ENCODE assay signal across 8 mouse cellular contexts in the genomic region with DNA sequence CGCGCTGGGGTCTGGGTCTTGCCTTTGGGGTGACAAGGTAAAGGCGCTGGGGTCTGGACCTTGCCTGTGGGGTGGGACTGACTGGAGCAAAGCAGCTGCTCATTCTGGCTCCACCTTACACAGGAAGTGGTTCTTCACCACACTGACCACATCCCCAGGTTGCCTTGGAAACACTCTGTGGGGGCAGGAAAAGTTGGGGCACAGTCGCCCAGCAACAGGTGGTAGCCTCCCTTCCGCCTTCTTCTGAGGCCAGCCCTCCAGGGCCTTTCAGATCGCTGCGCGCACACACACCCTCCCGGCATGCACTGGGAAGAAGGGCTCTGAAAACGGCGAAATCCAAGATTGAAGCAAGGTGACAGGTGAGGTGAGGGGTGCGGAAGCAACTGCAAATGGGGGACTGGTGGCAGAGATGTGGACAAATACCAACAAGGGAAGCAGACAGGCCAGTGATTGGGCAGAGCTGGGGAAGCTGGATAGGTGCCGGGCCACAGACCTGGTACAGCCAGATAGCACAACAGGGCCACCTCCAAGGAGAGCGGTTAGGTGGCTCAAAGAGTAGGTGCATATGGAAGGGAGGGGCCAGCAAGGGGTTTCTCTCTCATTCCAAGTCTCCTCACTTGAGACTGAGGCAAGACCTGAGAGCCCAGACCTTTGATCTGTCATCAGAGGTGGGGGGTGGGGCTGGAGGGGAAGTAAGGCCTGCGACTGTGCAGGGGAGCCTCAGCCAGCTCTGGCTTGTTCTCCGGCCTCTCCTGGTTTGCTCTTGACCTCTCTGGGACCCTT. TPM values are rescaled to one million over a fixed set of nuclear protein-coding genes. Genes with fewer than 3 reads are reported as not detected.
DNase-seq lines count a peak whose midpoint lies in the region; ATAC-seq and TF ChIP-seq lines count a peak whose summit lies in the region.

A gene (plus strand): TSS at position 246 of the 783 bp plus-strand sequence.

- no peak for DNase-seq in cerebellum, adult 2 months
- no peak for DNase-seq in cerebellum, postnatal 36 days
- DNase-seq in G1E (ENCODE audit: low spot score): peak; percentile 82
- DNase-seq in gonadal fat pad, adult 2 months (ENCODE audit: low read depth): no peak
- peak; percentile 68 for DNase-seq in lung, postnatal 14 days
- no peak for DNase-seq in MN1 (ENCODE audit: low spot score)

- TF ChIP-seq CTCF in cerebellum, adult 2 months (IDR thresholded peaks at IDR 0.05; ENCODE audit: borderline replicate concordance, insufficient read depth, low read depth, low read length): no peak
- no peak for TF ChIP-seq CTCF in G1E (IDR thresholded peaks at IDR 0.05; ENCODE audit: low read depth, low read length)

- H3K9ac ChIP-seq in kidney, embryonic 14.5 days (ENCODE audit: low read depth, low read length): peak within 1 kb of the TSS; percentile 37; the same call in 1 of the 2 replicates
- H3K9ac ChIP-seq in stomach, embryonic 15.5 days: no peak within 1 kb of the TSS

- no peak within 1 kb of the TSS for H3K27ac ChIP-seq in cerebellum, adult 2 months (ENCODE audit: insufficient read depth, low read length)
- H3K27ac ChIP-seq in kidney, embryonic 14.5 days (ENCODE audit: low read depth, low read length): 0 out of 2 replicates have a peak within 1 kb of the TSS, but pooled peaks have one; percentile 24
- peak within 1 kb of the TSS; percentile 28; the same call in 1 of the 2 replicates for H3K27ac ChIP-seq in stomach, embryonic 15.5 days

- peak; percentile 96 for ATAC-seq in G1E (ENCODE audit: extremely low read depth, insufficient number of reproducible peaks, low FRiP score, poor library complexity, severe bottlenecking)
- peak; percentile 60 for ATAC-seq in kidney, embryonic 14.5 days (ENCODE audit: low FRiP score, low TSS enrichment)
- peak; percentile 86 for ATAC-seq in stomach, embryonic 15.5 days (ENCODE audit: insufficient read depth, low FRiP score, low read depth)

- H3K27me3 ChIP-seq in cerebellum, adult 2 months (ENCODE audit: control insufficient read depth, insufficient read depth, low read length): no peaks in the 10 kb centered on the region
- no peaks in the 10 kb centered on the region for H3K27me3 ChIP-seq in G1E (ENCODE audit: insufficient read depth, low read length)
- no peaks in the 10 kb centered on the region for H3K27me3 ChIP-seq in kidney, embryonic 14.5 days (ENCODE audit: control insufficient read depth, insufficient read depth, low read length)
- H3K27me3 ChIP-seq in stomach, embryonic 15.5 days (replicated peaks): no peaks in the 10 kb centered on the region

- no peaks in the 10 kb centered on the region for H3K4me1 ChIP-seq in cerebellum, adult 2 months (ENCODE audit: control insufficient read depth, insufficient read depth, low read length)
- H3K4me1 ChIP-seq in G1E (ENCODE audit: insufficient read depth, low read depth, low read length): peaks cover 71% of the 10 kb centered on the region
- 0 out of 2 replicates have a peak, but pooled peaks cover 7% of the 10 kb centered on the region for H3K4me1 ChIP-seq in kidney, embryonic 14.5 days (ENCODE audit: control insufficient read depth, insufficient read depth, low read length)
- H3K4me1 ChIP-seq in stomach, embryonic 15.5 days: no peaks in the 10 kb centered on the region

- H3K9me3 ChIP-seq in G1E (replicated peaks): no peaks in the 10 kb centered on the region
- no peaks in the 10 kb centered on the region for H3K9me3 ChIP-seq in kidney, embryonic 14.5 days (ENCODE audit: control insufficient read depth, low read length)
- H3K9me3 ChIP-seq in stomach, embryonic 15.5 days: no peaks in the 10 kb centered on the region

- H3K4me3 ChIP-seq in cerebellum, adult 2 months (replicated peaks; ENCODE audit: insufficient read depth, low read depth, low read length): peak within 1 kb of the TSS; percentile 24
- peak within 1 kb of the TSS; percentile 81 for H3K4me3 ChIP-seq in G1E (ENCODE audit: low read depth, low read length)
- no peak within 1 kb of the TSS; the same call in 1 of the 2 replicates for H3K4me3 ChIP-seq in kidney, embryonic 14.5 days (ENCODE audit: low read length)
- H3K4me3 ChIP-seq in stomach, embryonic 15.5 days (replicated peaks): peak within 1 kb of the TSS; percentile 24

- H3K4me2 ChIP-seq in kidney, embryonic 14.5 days (replicated peaks; ENCODE audit: low read depth, low read length): peak within 1 kb of the TSS; percentile 22
- H3K4me2 ChIP-seq in stomach, embryonic 15.5 days: peak within 1 kb of the TSS; percentile 35

- 73% methylated on average over 16 of the region's 16 CpGs for WGBS in cerebellum, adult 2 months
- 58% methylated on average over 16 of the region's 16 CpGs for WGBS in kidney, embryonic 14.5 days
- 58% methylated on average over 16 of the region's 16 CpGs for WGBS in stomach, embryonic 15.5 days

- TF ChIP-seq POLR2A in cerebellum, adult 2 months (IDR thresholded peaks at IDR 0.05; ENCODE audit: borderline replicate concordance, insufficient read depth, low read length): no peak

- peaks cover 40% of the 10 kb centered on the region for H3K36me3 ChIP-seq in G1E (replicated peaks)
- no peaks in the 10 kb centered on the region for H3K36me3 ChIP-seq in kidney, embryonic 14.5 days (ENCODE audit: control insufficient read depth, insufficient read depth, low read length)
- H3K36me3 ChIP-seq in stomach, embryonic 15.5 days: no peaks in the 10 kb centered on the region

RNA-seq across cellular contexts. Expression of the gene that starts here (rescaled TPM):
- 1.4 and 2.1 TPM in 2 replicates for polyA plus RNA-seq in cerebellum, adult 2 months (2012; rRNA removed)
- total RNA-seq in G1E (2014; fragmentation: Nextera tagmentation): 39.5 and 42.1 TPM in 2 replicates
- 42.2 and 50.8 TPM in 2 replicates for total RNA-seq in G1E (2017)
- 134 and 143 TPM in 2 replicates for polyA plus RNA-seq in G1E (2012)
- 14.8 and 17.4 TPM in 2 replicates for polyA plus RNA-seq in gonadal fat pad, adult 2 months (2012; rRNA removed)
- polyA plus RNA-seq in kidney, embryonic 14.5 days (2014; fragmentation: Nextera tagmentation; extraction: Ambion mirVana): 3.5 TPM in 2 replicates
- polyA plus RNA-seq in stomach, embryonic 15.5 days (2015; fragmentation: Nextera tagmentation; extraction: Ambion mirVana): 4.7 and 5.0 TPM in 2 replicates

Comparison
In these comparisons a context has a peak if more than half of its experiments do, and no peak if none do; other contexts are left out.
1. DNase-seq: peak in G1E (single experiment) and lung, postnatal 14 days (single experiment); none in cerebellum, adult 2 months (0 of 2), cerebellum, postnatal 36 days (0 of 2), gonadal fat pad, adult 2 months (single experiment) and MN1 (single experiment).
2. Peak in every context shown above with its lines, with median percentiles within 50 percentile points of each other: ATAC-seq.